25 mouse cellular contexts compared by ENCODE assay signal in genomic region chr14:102920415-102920814, GRCm38 (mm10).
A peak's percentile ranks its signal among the peaks of the same experiment; 100 is the strongest.
DNase-seq lines count a peak whose midpoint lies in the region; ATAC-seq lines count a peak whose summit lies in the region.
"Had no signal": no experiment of that assay in that cellular context is flagged by ENCODE, and none has a peak within 500 bp of the region (broad histone marks: within the 10 kb centered on the region; RNA-seq: fewer than 3 reads in every experiment).

No protein-coding gene starts in this region.

- no peaks in the 10 kb centered on the region for H3K9me3 ChIP-seq in embryonic facial prominence, embryonic 14.5 days (ENCODE audit: control insufficient read depth, low read length)
- H3K9me3 ChIP-seq in embryonic facial prominence, embryonic 10.5 days = no peaks in the 10 kb centered on the region
- no peaks in the 10 kb centered on the region for H3K9me3 ChIP-seq in forebrain, embryonic 16.5 days (ENCODE audit: control insufficient read depth, low read length)
- no peaks in the 10 kb centered on the region for H3K9me3 ChIP-seq in forebrain, embryonic 13.5 days (replicated peaks)
- no peaks in the 10 kb centered on the region for H3K9me3 ChIP-seq in heart, embryonic 11.5 days (replicated peaks; ENCODE audit: control insufficient read depth, low read length)
- H3K9me3 ChIP-seq: embryonic facial prominence, embryonic 12.5 days; forebrain, embryonic 12.5 days had no signal

- H3K9ac ChIP-seq in embryonic facial prominence, embryonic 14.5 days (ENCODE audit: low read depth, low read length) = no peak overlapping the region
- H3K9ac ChIP-seq in forebrain, embryonic 16.5 days (replicated peaks; ENCODE audit: low read depth, low read length) = no peak overlapping the region
- no peak overlapping the region for H3K9ac ChIP-seq in forebrain, embryonic 13.5 days
- no peak overlapping the region for H3K9ac ChIP-seq in heart, embryonic 11.5 days (ENCODE audit: low read depth, low read length)
- H3K9ac ChIP-seq: embryonic facial prominence, embryonic 12.5 days; forebrain, embryonic 12.5 days had no signal

- H3K4me1 ChIP-seq in embryonic facial prominence, embryonic 14.5 days (ENCODE audit: control insufficient read depth, insufficient read depth, low read length) = 0 out of 2 replicates have a peak, but pooled peaks cover 4% of the 10 kb centered on the region
- H3K4me1 ChIP-seq in embryonic facial prominence, embryonic 10.5 days = 0 out of 2 replicates have a peak, but pooled peaks cover 4% of the 10 kb centered on the region
- no peaks in the 10 kb centered on the region for H3K4me1 ChIP-seq in forebrain, embryonic 16.5 days (replicated peaks; ENCODE audit: control insufficient read depth, insufficient read depth, low read length)
- no peaks in the 10 kb centered on the region for H3K4me1 ChIP-seq in forebrain, embryonic 13.5 days
- H3K4me1 ChIP-seq in heart, embryonic 11.5 days (ENCODE audit: control insufficient read depth, insufficient read depth, low read length) = no peaks in the 10 kb centered on the region
- H3K4me1 ChIP-seq: embryonic facial prominence, embryonic 12.5 days; forebrain, embryonic 12.5 days had no signal

- WGBS in embryonic facial prominence, embryonic 14.5 days = 59% methylated on average over 6 of the region's 6 CpGs
- WGBS in embryonic facial prominence, embryonic 10.5 days = 74% methylated on average over 6 of the region's 6 CpGs
- WGBS in forebrain, embryonic 16.5 days = 79% methylated on average over 6 of the region's 6 CpGs
- 81% methylated on average over 6 of the region's 6 CpGs for WGBS in forebrain, embryonic 13.5 days
- 82% methylated on average over 6 of the region's 6 CpGs for WGBS in heart, embryonic 11.5 days (ENCODE audit: insufficient replicate concordance)

- ATAC-seq in embryonic facial prominence, embryonic 14.5 days (ENCODE audit: low read depth) = peak; percentile 81; the same call in 1 of the 2 replicates
- ATAC-seq in forebrain, embryonic 16.5 days = no peak
- no peak for ATAC-seq in forebrain, embryonic 13.5 days
- ATAC-seq in heart, embryonic 11.5 days (replicated peaks; ENCODE audit: insufficient number of reproducible peaks, low FRiP score, low TSS enrichment) = no peak
- ATAC-seq in megakaryocyte-erythroid progenitor cell, adult 5-6 weeks (replicated peaks; ENCODE audit: low FRiP score, low TSS enrichment, poor library complexity, severe bottlenecking) = 0 out of 2 replicates have a peak, but pooled peaks have one; percentile 19
- ATAC-seq: activated CD4-positive, CD25-positive, alpha-beta regulatory T cell, adult 4 months; CD4-positive, CD25-positive, alpha-beta regulatory T cell, adult 4 months; Patski had no signal

- H3K27me3 ChIP-seq in embryonic facial prominence, embryonic 14.5 days (replicated peaks; ENCODE audit: control insufficient read depth, insufficient read depth, low read length) = no peaks in the 10 kb centered on the region
- H3K27me3 ChIP-seq in embryonic facial prominence, embryonic 10.5 days (replicated peaks; ENCODE audit: low read depth, poor library complexity, severe bottlenecking) = no peaks in the 10 kb centered on the region
- H3K27me3 ChIP-seq in forebrain, embryonic 16.5 days (replicated peaks; ENCODE audit: control insufficient read depth, insufficient read depth, low read length) = no peaks in the 10 kb centered on the region
- H3K27me3 ChIP-seq in forebrain, embryonic 13.5 days = no peaks in the 10 kb centered on the region
- H3K27me3 ChIP-seq in heart, embryonic 11.5 days (ENCODE audit: control insufficient read depth, insufficient read depth, low read length) = no peaks in the 10 kb centered on the region
- H3K27me3 ChIP-seq: CH12.LX; embryonic facial prominence, embryonic 12.5 days; forebrain, embryonic 12.5 days; Patski had no signal

- no peaks in the 10 kb centered on the region for H3K36me3 ChIP-seq in embryonic facial prominence, embryonic 14.5 days (ENCODE audit: control insufficient read depth, insufficient read depth, low read length)
- no peaks in the 10 kb centered on the region for H3K36me3 ChIP-seq in embryonic facial prominence, embryonic 10.5 days (replicated peaks)
- H3K36me3 ChIP-seq in forebrain, embryonic 16.5 days (ENCODE audit: control insufficient read depth, insufficient read depth) = no peaks in the 10 kb centered on the region
- H3K36me3 ChIP-seq in forebrain, embryonic 13.5 days (ENCODE audit: poor library complexity, severe bottlenecking) = no peaks in the 10 kb centered on the region
- H3K36me3 ChIP-seq in heart, embryonic 11.5 days (ENCODE audit: control insufficient read depth, insufficient read depth, low read length) = no peaks in the 10 kb centered on the region
- H3K36me3 ChIP-seq: embryonic facial prominence, embryonic 12.5 days; forebrain, embryonic 12.5 days; G1E had no signal

- no peak overlapping the region for H3K4me3 ChIP-seq in embryonic facial prominence, embryonic 14.5 days (ENCODE audit: low read depth, low read length)
- no peak overlapping the region for H3K4me3 ChIP-seq in embryonic facial prominence, embryonic 10.5 days
- H3K4me3 ChIP-seq in forebrain, embryonic 16.5 days (replicated peaks; ENCODE audit: low read length) = no peak overlapping the region
- no peak overlapping the region for H3K4me3 ChIP-seq in forebrain, embryonic 13.5 days
- H3K4me3 ChIP-seq in heart, embryonic 11.5 days (ENCODE audit: low read depth, low read length) = no peak overlapping the region
- H3K4me3 ChIP-seq: embryonic facial prominence, embryonic 12.5 days; forebrain, embryonic 12.5 days had no signal

- no peak overlapping the region for H3K4me2 ChIP-seq in embryonic facial prominence, embryonic 14.5 days (ENCODE audit: low read depth, low read length)
- no peak overlapping the region for H3K4me2 ChIP-seq in forebrain, embryonic 16.5 days (ENCODE audit: low read length)
- no peak overlapping the region for H3K4me2 ChIP-seq in forebrain, embryonic 13.5 days
- no peak overlapping the region for H3K4me2 ChIP-seq in heart, embryonic 11.5 days
- H3K4me2 ChIP-seq: embryonic facial prominence, embryonic 12.5 days; forebrain, embryonic 12.5 days had no signal

- DNase-seq in embryonic facial prominence, embryonic 14.5 days (ENCODE audit: low spot score) = no peak
- DNase-seq in embryonic facial prominence, embryonic 10.5 days (ENCODE audit: low spot score) = no peak
- DNase-seq in heart, adult 11 months = peak; percentile 71
- DNase-seq in testis, postnatal 14 days (ENCODE audit: low spot score) = no peak
- DNase-seq: adrenal gland, adult 2 months; adrenal gland, postnatal 10 days; adrenal gland, postnatal 25 days; B cell, adult 2 months; cerebellum, adult 11 months; cerebellum, adult 18-20 months; cerebellum, adult 8-10 months; cerebellum, adult 9-11 months; cerebellum, postnatal 14 days; embryo, embryonic 11 days had no signal

- H3K27ac ChIP-seq in embryonic facial prominence, embryonic 14.5 days (replicated peaks; ENCODE audit: low read depth, low read length) = no peak overlapping the region
- H3K27ac ChIP-seq in embryonic facial prominence, embryonic 10.5 days (replicated peaks) = no peak overlapping the region
- peak overlapping the region; percentile 19; the same call in 1 of the 2 replicates for H3K27ac ChIP-seq in forebrain, embryonic 16.5 days (ENCODE audit: low read length)
- no peak overlapping the region for H3K27ac ChIP-seq in forebrain, embryonic 13.5 days
- no peak overlapping the region for H3K27ac ChIP-seq in heart, embryonic 11.5 days (ENCODE audit: low read depth, low read length)
- H3K27ac ChIP-seq: embryonic facial prominence, embryonic 12.5 days; forebrain, embryonic 12.5 days had no signal

Comparison
In these comparisons a context has a peak if more than half of its experiments do, and no peak if none do; other contexts are left out.
1. ATAC-seq: peak in embryonic facial prominence, embryonic 14.5 days (single experiment) and megakaryocyte-erythroid progenitor cell, adult 5-6 weeks (single experiment); none in forebrain, embryonic 16.5 days (single experiment), forebrain, embryonic 13.5 days (single experiment) and heart, embryonic 11.5 days (single experiment).